Mouse (Mus musculus) liver (tissue): ENCODE measurements around the gene Spint1.
A peak's percentile ranks its signal among the peaks of the same experiment; 100 is the strongest.

Experiments used
- DNase-seq: peaks from one replicate; pipeline ENCODE4 v3.0.0-alpha.2; 2020; ENCODE audit warnings: mixed read lengths

Spint1 gene

DNA sequence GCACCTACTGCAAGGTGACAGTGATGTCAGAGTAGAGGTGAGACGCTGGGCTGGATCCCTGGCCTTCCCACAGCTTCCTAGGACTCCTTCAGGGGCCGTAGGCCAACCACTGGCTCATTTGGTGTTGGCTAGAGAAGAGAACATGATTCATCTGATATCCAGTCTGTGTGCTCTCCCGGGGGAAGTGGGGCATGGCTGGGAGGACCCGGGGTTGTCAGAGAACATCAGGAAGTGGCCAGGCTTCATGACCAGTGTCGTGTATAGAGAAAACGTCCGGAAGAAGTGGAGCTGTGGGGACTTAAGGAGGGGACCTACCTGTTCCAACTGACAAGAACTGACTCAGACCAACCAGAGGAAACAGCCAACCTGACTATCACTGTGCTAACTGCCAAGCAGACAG is 8.1 kb downstream of the Spint1 start:
- no peak for DNase-seq

DNA sequence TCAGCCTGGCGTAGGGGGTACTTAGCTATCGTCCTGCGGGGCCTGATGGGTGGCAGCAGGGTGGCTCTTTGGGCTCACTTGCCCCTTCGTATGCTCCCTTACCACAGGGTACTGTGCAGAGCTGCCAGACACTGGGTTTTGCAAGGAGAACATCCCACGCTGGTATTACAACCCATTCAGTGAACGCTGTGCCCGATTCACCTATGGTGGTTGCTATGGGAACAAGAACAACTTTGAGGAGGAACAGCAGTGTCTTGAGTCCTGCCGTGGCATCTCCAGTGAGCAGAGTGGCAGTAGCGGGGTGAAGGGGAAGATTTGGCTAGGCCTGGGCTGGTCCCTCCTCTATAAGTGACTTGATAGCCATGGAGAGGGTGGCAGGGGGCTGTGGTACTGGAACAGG is 10.7 kb downstream of the Spint1 start:
- DNase-seq: no peak

DNA sequence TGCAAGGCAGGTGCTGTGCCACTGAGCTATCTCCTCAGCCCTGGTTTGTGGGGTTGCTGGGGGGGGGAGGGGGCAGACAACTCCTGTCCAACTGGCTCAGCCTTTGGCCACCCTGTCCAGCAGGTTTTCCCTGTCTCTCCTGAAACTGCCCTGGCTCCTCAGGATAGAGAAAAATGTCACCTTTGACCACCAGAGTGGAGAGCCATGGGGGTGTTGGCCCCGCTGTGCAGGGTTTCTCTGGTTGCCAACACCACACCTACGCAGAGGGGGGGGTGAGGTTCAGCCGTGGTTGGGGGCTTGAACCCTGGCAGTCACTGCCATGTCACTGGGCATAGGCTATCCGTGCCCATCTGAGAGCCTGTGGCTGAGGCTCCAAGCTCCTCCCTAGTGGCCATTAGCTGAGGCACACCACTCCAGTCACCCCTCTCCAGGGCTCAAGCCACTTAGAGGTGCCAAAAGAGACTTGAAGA is 12.5 kb downstream of the Spint1 start:
- DNase-seq: no peak

DNA sequence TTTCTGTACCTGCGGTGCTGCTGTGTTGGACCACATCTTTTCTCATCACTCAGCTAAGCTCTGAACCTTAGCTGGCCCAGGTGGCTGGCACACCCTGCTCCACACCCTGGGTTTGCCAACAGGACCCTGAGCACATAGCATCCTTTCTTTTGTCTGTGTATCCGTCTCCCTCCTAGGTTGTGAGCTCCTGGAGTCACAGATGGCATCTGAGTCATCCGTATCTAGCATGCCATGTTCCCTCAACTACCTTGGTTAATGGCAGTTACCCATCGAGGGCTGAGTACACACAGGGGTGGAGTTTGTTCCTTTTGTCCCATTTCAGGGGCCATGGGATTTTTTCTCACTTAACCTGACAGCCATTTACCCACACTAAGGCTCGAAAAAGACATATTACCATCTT is 13.2 kb downstream of the Spint1 start:
- DNase-seq: no peak

DNA sequence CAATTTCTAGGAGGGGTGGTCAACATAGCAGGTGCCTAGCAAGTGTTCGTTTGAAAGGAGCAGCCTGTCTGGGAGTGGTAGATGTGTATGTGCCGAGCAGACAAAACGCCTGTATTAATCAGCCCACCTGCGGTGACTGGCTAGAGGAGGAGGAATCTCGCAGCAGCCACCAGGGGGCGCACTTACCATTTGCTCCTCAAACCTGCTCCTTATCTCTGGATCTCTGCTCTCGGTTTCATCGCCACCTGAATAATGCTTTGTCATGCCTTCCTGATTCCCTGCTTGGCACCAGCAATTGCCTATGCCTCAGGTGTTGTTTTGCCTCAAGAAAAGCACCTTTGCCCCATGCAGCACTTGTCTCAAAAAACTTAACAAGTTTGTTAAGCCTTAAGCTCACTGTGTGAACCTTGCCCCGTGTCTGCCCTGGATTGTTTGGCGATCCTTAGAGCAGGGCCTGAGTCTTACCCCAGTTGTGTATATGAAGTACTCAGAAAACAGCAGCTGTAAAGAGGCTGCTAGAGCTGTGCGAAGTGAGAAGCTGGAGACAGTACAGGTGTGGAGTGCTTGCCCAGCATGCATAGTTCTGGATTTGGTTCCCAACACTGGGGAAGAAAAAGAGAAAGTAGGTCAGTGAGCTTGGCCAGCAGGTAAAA is 13.8 kb downstream of the Spint1 start:
- peak; percentile 90 for DNase-seq

DNA sequence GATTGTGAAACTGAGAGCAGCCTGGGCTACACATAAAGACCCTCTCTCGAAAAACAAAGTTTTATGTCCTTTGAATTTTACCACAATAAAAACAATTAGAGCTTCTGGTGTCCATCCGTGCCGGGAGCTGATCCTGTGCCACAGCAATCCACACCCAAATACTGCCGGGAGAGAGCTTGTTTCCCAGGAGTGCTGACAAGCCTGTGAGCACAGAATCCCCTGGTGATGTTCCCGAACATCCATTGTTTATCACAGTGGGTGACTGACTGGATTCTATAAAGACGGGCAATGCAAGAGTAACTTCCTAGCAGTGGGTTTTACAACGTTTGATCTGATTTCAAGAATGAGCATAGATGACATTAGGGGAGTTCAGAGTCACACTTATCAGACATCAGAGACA is 17.8 kb downstream of the Spint1 start:
- no peak for DNase-seq

DNA sequence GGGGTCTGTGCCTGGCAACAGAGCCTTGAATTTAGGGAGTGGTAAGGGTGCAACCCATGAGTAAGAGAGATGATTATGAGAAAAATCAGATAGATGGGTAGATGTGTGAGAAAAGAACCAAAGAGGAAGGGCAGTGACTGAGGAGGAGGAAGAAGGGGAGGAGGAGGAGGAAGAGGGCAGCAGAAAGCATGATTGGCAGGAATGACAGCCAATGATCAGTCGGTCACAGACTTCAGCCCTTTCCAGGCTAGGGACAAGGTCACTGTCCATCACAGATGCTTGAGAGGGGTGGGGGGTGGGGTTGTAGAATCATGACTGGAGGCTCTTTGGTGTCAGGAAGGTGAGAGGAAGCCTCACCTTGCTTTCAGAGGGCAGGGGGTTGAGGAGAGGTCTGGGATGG is 23.4 kb downstream of the Spint1 start:
- DNase-seq: no peak

DNA sequence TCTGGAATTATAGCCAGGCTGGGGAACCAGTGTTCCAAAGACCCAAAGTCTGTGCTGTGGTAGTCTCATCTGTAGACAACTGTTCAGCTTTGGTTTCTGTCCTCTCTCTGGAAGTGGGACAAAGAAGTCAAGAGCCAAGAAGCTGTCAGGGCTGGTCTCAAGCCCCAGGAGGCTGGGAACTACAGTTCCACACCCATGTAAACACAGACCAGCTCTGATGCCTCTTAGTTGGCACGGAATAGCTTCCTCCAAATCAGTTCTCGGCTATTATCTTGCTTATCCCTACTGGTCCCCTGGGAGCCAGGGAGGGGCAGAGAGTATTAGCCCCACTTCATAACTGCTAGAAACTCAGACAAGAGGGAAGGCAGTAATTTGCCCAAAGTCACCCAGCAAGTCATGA is 24.2 kb downstream of the Spint1 start:
- no peak for DNase-seq

DNA sequence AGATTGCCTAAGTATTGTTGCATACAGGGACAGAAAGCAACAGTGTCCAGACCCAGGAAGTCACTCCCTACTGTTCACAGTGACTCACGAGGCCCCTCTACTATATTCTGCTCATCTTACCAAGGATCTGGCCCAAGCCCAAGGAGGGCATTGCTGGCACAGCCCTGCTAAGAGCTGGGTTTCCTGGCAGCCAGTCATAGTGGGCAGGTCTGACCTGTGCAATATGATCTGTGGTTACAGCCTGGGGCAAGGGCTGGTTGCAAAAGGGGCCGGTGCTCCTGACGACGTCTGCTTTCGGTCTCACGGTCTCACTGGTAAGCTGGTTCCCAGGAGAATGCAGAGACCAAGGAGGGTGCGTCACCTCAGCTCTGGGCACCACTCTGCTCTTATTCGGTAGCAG is 25.8 kb downstream of the Spint1 start:
- DNase-seq: no peak

DNA sequence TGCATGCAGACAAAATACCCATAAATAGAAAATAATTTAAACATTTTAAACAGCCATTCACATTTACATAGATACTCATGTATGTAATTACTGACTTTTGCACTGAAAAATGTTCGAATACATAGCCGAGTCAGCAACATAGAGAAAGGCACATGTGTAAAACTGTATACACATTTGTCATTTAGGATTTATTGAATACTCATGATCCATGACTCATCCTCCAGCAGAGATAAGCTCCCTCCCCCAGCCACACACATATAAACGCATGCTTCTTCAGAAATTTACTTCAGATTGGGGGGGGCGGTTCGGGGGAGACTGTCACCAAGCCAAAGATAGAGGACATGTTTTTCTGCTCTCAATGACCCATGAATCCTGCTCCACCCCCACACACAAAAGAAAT is 26.7 kb downstream of the Spint1 start:
- DNase-seq: no peak

DNA sequence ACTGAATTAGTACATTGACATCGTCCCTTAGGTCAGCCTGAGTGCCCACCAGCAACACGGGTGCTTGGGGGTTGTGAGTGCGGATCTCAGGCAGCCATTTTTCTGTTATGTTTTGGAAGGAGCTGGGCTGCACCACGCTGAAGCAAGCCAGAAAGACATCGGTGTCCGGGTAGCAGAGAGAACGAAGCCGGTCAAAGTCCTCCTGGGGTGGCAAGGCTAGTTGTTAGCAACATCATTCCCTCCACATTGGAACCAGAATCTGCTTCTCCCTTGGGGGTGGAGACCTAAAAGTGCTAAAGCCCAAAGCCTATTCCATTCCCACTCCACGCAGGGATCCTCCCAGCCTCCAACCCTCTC is 33.1 kb downstream of the Spint1 start:
- no peak for DNase-seq

DNA sequence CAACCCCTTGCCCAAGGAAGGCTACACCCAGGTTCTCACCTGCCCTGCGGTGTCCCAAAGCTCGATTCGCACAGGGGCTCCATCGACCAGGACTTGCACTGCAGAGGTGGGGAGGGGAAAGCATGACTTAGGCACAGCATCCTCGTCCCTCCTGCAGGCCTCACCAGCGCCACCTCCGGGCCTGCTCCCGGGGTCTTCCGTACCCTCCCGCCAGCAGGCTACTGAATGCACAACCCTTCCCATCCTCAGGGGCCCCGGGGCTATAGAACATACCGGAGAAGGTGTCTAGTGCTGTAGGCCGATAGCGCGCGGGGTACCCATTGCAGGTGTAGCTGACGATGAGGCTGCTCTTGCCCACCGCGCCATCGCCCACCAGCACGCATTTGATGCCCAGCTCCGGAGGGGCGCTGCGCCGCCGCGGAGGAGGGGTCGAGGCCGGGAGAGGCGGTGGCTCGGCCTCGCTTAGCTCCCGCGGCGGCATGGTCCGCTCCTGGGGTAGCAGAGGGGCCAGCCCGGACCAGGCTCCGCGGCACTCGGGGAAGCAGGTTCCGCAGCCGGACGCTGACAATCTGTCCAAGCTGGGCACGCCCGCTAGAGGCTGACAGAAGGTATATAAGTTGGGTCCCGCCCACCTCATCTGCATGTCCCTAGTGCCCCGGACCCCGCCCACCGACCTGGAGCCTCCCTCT is 33.6 kb downstream of the Spint1 start, which contains the start of gene Rhov:
Gene Rhov, minus strand, starts transcription at position 630 of the 689 bp plus-strand sequence.
- peak; percentile 84 for DNase-seq

DNA sequence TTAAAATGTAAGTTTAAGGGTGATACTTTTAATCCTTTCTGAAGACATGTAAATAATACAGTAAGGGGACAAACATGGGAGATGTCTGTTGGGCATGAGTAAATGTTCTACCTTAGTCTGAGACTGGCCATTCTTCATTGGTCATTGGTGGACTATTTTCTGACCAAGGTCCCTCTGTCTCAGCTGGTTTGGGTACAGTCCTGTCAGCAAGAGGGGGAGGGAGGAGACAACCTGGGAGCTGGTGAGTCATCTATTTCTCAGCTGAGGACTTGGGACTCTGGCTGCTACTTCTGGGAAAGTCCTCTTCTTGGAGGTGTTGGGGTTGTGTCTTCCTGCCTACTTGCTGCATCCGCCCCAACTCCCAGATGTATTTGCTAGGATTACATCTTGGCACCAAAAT is 37.0 kb downstream of the Spint1 start:
- DNase-seq: no peak

DNA sequence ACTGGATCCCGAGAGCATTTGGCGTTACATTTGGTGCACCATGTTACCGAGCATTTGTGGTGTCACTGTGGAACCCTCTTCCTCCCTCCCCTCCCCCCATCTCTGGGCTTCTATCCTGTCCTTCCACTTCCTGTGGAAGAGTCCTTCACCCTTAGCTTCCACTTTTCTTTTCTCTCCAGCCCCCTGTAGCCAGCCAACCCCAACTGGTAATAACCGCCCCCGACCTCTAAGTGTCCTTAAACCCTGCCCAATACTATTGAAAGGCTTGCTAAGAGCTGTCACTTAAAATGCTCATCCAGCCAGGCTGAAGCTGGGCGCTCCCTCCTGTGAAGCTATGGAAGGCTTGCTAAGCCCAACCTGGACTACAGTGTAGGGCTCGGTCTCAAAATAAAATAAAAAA is 39.8 kb downstream of the Spint1 start:
- no peak for DNase-seq

DNA sequence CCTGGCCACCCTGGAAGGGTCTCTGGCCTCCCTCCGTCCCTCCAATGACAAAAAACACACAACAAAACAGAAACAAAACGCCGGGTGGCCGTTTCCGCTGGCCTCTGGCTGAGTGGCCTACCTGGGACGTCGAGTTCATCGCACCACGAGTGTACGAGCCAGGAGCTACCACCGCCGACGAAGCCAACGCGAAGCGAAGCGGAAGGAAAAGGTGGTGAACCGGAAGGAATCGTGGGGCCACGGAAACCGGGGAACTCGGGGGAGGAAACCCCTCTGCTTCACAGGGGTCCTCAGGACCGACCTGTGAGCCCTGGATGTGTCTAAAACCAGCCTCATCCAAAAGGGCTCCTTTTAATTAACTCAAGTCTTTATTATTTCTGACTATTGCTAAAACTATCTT is 40.6 kb downstream of the Spint1 start:
- no peak for DNase-seq

DNA sequence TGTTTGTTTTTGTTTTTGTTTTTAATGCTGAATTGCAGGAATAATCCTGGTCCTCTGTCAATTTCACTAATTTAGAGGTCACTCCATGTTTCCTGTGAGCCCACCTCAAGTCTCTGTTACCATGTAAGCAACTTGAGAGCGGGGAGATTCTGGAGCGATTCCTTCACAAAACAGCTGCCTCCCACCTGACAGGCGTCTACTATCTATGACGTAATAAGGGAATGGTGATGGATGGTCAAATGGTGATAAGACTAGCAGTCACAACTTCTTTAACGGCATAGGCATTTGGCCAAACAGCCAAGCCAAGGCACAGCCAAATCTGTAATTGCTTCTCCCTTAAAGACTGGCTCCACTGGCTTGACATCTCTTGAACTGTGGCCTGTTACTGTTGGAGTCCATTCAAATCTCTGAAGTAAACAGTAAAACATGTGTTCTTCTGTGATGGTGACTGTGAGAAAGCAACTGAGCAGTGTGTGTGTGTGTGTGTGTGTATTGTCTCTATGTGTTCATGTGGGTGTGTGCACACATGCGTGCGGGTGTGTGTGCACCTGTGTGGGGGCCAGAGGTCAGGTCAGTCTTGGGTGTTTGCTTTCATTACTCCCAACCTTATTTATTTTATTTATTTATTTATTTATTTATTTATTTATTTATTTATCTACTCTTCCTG is 44.9 kb downstream of the Spint1 start:
- DNase-seq: no peak

DNA sequence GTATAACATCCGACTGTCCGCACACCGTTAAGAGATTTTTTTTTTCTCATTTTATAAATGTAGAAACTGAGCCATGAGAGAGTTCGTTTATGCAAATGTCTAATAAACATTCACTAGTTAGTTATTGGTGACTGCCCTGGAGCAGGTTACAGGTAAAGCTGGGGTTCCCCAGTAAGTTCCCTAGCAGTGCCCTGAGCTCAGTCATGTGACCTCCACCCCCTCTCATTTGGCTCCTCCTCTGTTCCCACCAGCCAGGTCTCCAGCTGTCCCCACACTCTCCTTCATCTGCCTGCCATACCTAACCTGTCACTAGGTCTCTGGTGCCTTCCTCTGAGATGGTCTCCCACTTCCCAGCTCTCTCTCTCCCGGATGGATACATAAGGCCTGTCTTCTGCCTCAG is 50.2 kb downstream of the Spint1 start:
- DNase-seq: no peak

DNA sequence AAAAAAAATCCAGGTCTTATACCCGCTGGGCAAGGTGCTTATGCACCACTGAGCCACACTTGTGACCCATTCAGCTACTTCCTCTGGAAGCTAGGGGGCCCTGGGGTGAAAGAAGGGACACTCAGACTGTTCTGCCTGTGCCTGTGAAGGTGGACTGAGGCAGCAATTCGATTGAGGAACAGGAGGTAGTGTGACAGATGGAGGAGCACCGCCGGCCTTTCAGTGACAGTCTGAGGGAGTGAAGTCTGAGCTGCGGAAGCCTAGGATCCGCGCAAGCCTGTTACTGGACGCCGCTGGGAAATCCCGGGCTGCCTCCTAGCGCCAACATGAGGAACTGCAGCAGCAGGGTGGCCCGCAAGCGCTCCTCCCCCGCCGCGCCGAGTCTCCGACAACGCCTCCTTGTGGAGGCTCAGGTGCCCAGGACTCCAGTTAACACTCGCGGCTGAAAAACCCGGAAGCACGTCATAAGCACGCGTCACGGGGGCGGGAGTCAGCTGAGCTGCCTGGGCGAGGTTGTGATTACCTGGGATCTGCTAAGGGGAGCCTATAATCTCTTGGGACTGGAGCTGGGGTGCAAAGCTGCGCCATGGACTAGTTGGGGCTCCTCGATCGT is 51.2 kb downstream of the Spint1 start, which contains the start of gene Vps18:
Gene Vps18, plus strand, starts transcription at position 471 of the 613 bp plus-strand sequence.
- DNase-seq: peak; percentile 97

DNA sequence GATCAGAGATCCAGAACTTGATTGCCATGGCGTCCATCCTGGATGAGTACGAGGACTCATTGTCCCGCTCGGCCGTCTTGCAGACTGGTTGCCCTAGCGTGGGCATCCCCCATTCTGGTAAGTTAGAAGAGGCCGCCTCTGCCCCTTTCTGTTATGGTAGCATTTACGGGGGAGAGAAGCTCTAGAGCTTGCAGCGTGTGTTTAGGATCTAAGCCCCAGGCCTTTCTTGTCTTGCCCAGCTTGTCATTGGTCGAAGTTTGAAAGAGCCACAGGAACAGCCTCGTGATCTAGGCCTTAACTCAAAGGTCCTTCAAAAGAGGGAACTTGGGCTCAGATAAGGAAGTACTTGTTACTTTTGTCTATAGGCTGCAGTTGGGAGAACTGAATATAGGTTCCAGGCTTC is 51.9 kb downstream of the Spint1 start:
- DNase-seq: no peak

DNA sequence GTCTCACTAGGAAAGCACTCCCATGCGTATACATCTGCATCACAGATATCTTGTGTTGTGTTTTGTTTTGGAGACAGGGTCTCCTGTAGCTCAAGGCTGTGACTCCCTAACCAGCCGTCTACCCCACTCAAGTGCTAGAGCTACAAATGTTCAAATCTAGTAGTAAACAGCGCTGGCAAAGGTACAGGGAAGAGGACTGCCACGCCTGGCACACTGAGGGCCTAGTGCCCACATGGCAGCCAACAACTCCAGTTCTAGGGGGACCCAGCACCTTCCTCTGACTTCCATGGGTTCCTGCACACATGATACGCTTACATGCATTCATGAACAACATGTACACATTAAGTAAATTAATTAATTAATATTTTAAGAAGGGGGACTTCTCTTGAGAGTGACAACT is 55.1 kb downstream of the Spint1 start:
- DNase-seq: no peak

DNA sequence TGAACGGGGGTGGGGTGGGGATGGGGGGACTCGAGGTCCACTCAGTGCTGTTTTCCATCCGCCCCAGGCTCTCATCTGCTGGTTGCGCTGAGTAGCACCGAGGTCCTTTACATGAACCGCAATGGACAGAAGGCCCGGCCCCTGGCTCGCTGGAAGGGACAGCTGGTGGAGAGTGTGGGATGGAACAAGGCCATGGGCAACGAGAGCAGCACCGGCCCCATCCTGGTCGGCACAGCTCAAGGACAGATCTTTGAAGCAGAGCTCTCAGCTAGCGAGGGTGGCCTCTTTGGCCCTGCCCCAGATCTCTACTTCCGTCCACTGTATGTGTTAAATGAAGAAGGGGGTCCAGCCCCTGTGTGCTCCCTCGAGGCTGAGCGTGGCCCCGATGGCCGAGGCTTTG is 55.7 kb downstream of the Spint1 start:
- no peak for DNase-seq

DNA sequence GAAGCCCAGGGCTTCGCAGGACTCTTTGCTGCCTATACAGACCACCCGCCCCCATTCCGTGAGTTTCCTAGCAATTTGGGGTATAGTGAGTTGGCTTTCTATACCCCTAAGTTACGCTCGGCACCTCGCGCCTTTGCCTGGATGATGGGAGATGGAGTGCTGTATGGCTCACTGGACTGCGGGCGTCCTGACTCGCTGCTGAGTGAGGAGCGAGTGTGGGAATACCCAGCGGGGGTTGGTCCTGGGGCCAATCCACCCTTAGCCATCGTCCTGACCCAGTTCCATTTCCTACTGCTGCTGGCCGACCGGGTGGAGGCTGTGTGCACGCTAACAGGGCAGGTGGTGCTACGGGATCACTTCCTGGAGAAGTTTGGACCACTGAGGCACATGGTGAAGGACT is 56.1 kb downstream of the Spint1 start:
- DNase-seq: no peak

DNA sequence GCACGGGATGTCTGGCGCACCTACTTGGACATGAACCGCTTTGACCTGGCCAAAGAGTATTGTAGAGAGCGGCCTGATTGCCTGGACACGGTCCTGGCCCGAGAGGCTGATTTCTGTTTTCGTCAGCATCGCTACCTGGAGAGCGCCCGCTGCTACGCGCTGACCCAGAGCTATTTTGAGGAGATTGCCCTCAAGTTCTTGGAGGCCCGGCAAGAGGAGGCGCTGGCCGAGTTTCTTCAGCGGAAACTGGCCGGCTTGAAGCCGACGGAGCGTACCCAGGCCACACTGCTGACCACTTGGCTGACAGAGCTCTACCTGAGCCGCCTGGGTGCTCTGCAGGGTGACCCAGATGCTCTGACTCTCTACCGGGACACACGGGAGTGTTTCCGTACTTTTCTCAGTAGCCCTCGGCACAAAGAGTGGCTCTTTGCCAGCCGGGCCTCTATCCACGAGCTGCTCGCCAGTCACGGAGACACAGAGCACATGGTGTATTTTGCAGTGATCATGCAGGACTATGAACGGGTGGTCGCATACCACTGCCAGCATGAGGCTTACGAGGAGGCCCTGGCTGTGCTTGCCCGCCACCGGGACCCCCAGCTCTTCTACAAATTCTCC is 56.7 kb downstream of the Spint1 start:
- no peak for DNase-seq
